Mouse (Mus musculus): ENCODE data around the gene Cwc27. TPM values are rescaled to one million over a fixed set of nuclear protein-coding genes. Genes with fewer than 3 reads are reported as not detected.
A peak's percentile ranks its signal among the peaks of the same experiment; 100 is the strongest.

Cwc27 gene
- polyA plus RNA-seq, 1 experiment, result 19.3 TPM

DNA sequence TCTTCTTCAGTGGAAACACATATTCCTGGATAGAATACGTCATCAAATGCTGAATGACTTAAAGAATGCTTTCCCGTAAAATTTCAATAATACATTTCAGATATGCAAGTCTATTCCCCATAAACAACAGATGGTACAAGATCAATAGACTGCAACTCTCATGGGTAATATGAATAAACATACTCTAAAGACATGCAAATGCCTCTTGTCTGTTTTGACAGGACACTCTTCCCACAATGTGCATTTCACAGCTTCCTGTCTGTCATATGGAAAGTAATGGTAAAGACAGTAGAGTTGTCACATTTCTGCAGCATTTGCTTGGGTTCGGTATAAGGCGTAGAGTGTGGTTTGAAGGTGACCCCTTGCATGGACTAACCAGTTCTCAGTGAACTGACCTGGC, 29.7 kb downstream of the Cwc27 start:
- DNase-seq (ENCODE audit: extremely low spot score in 1 of 2, low spot score in 1 of 2), result no peak

DNA sequence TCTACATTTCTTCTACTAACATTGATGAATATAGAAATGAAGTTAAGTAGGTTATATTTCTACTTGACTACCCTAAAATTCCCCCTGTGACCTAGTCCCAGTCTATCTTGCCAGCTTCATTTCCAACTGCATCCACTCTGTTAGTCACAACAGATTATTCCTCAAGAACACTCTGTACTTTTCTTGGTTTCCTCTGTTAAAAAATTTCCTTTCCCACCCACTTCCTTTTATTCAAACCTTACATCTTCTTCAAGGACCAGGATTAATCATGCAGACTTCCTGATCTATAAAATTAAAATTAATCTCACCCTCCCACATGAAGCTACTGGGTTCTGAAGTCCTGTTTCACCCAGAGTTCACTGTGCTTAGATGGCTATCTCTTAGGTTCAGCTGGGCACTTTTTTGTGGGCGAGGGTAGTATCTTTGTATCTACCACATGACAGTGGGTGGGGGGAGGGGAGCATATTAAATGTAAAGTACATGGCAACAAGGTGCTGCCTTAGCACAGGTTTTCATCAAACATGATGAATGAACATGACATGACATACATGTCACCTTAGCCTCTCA, 37.8 kb downstream of the Cwc27 start:
- no peak for DNase-seq (ENCODE audit: extremely low spot score in 1 of 2, low spot score in 1 of 2)

DNA sequence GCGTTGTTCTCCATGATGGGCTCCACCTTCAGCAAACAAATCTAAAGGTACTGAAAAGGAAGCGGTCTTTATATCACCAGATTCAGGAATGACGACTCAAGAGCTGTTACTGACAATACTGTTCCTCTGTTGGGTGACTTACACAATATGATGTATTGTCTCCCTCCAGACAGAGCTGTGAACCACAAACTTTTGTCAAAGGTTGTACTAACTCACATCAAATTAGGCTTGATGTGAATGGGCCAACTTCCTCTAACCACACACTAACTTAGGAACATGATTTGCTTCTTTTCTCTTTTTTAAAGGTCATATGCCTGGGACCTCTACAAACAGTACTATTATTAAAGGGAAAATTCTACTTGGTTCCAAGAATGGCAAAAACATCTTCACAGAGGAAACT, 53.7 kb downstream of the Cwc27 start:
- no peak for DNase-seq (ENCODE audit: extremely low spot score in 1 of 2, low spot score in 1 of 2)

- no peak for DNase-seq (ENCODE audit: extremely low spot score in 1 of 2, low spot score in 1 of 2)
These were observed 54.5 kb downstream of the Cwc27 start for GRCm38 (mm10) chr13:104762401-104762800.

- DNase-seq (ENCODE audit: extremely low spot score in 1 of 2, low spot score in 1 of 2), result no peak
These were observed 57.6 kb downstream of the Cwc27 start for GRCm38 (mm10) chr13:104759381-104759780.

- no peak for DNase-seq (ENCODE audit: extremely low spot score in 1 of 2, low spot score in 1 of 2)
These were observed 69.9 kb downstream of the Cwc27 start for GRCm38 (mm10) chr13:104747032-104747431.

DNA sequence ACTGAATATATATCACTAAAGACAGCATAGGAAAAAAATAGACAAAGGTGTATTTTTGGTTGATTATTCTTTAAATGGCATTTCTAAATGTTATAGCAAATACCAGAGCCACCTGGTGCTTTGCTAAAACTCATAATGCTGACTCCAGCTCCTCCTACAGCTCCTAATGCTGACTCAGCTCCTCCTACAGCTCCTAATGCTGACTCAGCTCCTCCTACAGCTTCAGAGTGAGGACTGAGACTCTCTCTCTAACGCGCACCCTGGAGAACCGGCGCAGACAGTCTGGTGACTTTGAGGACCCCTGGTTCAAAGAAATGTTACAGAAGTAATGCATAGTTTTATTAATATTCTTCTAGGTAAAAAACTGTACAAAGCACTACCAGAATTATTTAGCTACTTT, 74.1 kb downstream of the Cwc27 start:
- peak in 1 of 2 experiments; percentile 27 for DNase-seq (ENCODE audit: extremely low spot score in 1 of 2, low spot score in 1 of 2)

DNA sequence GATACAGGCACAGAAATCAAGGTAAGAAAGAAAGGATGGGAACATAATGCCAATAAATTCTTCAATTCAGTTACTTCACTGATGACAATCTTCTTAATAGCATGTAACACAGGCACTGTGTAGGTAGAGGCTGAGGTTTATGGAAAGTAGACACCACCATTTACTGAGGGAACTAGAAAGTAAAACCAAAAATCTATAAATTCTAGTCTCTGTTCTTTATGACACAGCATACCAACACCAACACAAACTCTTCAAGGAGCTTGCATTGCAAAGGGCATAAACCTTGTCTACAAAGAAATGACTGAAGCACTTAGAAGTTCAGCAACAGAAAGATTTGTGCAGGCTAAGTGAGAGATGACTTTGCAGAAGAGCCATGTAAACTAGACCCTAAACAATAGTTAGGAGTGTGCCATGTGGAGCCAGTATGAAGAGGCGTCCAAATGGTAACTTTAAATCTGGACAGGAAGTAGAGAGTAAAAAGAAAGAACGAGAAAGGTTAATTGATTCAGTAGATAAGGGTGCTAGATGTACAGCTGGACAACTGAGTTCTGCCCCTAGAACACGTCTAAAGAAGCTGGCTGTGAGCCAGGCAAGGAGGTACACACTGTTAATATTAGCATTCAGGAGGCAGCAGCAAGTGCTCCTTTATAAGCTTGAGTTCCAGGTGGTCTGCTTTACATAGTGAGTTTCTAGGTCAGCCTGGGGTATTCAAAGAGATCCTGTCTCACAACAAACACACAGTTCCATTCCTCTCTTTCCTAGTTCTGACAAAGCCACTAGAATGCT, 87.5 kb downstream of the Cwc27 start:
- DNase-seq (ENCODE audit: extremely low spot score in 1 of 2, low spot score in 1 of 2), result no peak

DNA sequence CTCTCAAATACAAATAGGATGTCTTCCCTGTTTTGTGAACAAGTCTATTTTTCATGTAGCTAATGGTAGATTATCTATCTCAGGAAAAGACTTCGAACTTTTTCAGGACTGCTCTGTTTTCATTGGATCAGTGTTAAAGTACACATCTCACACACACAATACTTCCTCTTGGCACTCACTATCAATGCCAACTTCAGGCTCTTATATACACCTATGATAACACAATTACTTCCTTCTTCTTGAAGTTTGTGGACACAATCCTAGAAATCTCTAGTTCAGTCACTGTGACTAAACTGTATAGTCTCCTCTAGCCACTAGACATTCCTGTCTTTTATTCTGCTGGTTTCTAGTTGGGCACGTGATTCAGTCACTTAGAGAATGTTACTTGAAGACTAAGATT, 89.3 kb downstream of the Cwc27 start:
- DNase-seq (ENCODE audit: extremely low spot score in 1 of 2, low spot score in 1 of 2), result no peak

DNA sequence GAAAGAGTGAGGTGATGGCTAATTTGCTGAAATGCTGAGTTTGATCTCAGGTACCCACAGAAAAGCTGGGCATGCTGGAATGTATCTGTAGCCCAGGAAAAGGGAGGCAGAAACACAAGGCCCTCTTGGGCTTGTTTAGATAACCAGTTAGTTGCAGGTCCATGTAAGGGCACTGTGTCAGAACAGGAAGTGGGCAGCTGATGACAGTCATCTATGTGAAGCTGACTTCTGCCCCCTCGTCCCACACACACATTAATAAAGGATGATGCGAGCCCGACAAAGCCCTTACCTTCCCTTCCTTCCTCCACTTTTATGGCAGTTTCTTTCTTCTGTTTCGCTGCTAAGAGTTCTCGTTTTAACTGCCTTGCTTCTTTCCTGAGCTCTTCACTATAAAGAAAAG, 96.8 kb downstream of the Cwc27 start:
- DNase-seq (ENCODE audit: extremely low spot score in 1 of 2, low spot score in 1 of 2), result no peak

- peak; percentile 11 to 43 for DNase-seq (ENCODE audit: extremely low spot score in 1 of 2, low spot score in 1 of 2)
These were observed 122.2 kb downstream of the Cwc27 start for GRCm38 (mm10) chr13:104694612-104695355.

- DNase-seq (ENCODE audit: extremely low spot score in 1 of 2, low spot score in 1 of 2), result no peak
These were observed 124.2 kb downstream of the Cwc27 start for GRCm38 (mm10) chr13:104692710-104693109.

DNA sequence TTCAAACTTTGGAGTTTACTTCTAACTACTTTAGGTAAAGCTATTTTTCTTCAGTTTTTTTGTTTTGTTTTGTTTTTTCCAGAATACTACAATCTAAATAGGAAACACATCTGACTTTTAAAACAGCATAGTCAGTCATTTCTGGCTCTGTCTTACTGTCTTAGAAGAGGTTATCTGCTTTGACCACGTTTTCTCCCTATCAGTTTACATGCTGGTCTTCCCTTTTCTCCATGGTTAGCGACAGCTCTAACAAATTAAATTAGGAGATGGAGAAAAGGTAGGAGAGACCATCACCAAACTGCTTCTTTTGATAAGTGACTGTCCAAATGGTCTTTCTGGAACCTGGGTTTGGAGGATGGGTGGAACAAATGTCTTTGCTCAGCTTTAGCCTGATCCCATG, 131.4 kb downstream of the Cwc27 start:
- no peak for DNase-seq (ENCODE audit: extremely low spot score in 1 of 2, low spot score in 1 of 2)

- DNase-seq (ENCODE audit: extremely low spot score in 1 of 2, low spot score in 1 of 2), result no peak
These were observed 132.5 kb downstream of the Cwc27 start for GRCm38 (mm10) chr13:104684361-104685011.

GRCm38 (mm10) chr13:104681212-104681611, 135.7 kb downstream of the Cwc27 start:
- peak in 1 of 2 experiments; percentile 66 for DNase-seq (ENCODE audit: extremely low spot score in 1 of 2, low spot score in 1 of 2)

GRCm38 (mm10) chr13:104661188-104661587, 155.8 kb downstream of the Cwc27 start:
- no peak for DNase-seq (ENCODE audit: extremely low spot score in 1 of 2, low spot score in 1 of 2)

DNA sequence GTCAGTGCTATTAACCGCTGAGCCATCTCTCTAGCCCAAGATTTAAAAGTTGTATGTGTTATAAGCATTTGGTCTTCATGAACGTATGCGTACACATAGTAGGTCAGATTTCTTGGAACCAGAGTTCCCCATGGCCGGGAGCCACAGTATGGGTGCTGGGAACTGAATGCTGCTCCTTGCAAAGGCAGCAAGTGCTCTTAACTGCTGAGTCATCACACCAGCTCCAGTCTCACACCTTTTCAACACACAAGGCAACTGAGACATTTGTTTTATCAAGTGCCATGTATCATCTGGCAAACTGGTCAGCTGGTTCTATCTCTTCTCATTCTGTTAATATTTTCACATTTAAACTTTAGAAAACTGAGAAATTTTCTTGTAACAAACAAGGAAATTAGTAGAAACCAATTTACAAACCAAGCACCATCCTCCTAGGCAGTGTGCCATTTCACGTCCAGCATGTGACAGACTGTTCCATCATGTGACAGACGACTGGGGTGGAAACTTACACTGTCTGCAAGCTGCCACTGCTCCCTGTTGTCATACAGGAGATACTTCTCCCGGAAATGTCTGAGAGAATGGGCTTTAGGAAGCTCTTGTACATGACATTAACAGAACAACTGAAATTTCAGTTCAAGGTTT, 156.8 kb downstream of the Cwc27 start:
- no peak for DNase-seq (ENCODE audit: extremely low spot score in 1 of 2, low spot score in 1 of 2)

DNA sequence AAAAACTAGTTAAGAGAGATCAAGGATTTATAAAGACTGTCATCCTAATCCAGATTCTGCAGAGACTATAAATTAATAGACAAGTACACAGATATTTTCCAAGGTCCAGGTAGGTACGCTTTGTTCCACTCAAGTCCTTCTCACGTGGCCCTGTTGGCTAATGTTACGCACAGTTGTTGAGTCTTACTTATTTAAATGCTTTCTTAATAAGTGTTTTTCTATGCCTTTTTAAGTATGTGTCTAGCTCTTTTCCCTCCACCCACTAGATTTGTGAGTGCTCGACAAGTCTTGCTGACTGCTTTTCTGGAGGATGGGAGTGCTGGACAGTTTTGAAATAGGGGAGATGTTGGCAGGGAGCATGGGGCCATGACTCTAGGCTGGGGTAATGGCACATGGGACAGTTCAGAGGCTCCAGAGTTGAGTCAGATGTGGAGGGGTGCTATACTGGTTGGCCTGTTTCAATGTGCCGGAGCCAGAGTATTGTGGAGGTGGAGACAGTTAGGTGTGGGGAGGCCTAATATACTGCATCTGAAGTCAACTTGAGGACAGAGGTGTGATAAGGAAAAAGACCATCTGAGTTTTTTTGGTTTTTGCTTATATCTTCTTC, 160.2 kb downstream of the Cwc27 start:
- no peak for DNase-seq (ENCODE audit: extremely low spot score in 1 of 2, low spot score in 1 of 2)

DNA sequence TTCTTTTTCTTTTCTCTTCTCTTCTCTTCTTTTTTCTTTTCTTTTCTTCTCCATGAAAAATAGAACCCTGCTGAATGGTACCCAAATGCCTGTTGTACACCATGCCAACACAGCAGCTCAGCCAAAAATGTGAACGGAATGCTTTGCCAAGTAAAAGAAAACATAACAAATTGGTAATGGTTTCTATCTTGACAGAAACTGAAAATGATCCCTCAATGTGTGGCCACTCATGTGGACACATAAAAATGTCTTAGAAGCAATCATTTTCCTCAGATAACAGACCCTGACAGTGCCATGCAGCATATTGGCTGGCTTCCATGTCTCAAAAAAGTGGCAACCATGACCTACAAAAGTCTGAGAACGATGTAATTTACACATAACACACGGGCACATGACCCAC, 161.8 kb downstream of the Cwc27 start:
- no peak for DNase-seq (ENCODE audit: extremely low spot score in 1 of 2, low spot score in 1 of 2)

GRCm38 (mm10) chr13:104651763-104652162, 165.2 kb downstream of the Cwc27 start:
- no peak for DNase-seq (ENCODE audit: extremely low spot score in 1 of 2, low spot score in 1 of 2)
